Mouse (Mus musculus) CH12.LX (cell line): ENCODE results near the gene Farp1. TPM values are rescaled to one million over a fixed set of nuclear protein-coding genes. Genes with fewer than 3 reads are reported as not detected.

Experiments
- DNase-seq: peaks from one replicate; pipeline ENCODE4 v3.0.0-alpha.2; 2013; ENCODE audit errors: extremely low read depth
- H3K27ac ChIP-seq: 2 replicates; pipeline ENCODE4 v1.5.1; 2012; ENCODE audit warnings: low read depth, mild to moderate bottlenecking, control low read depth, moderate library complexity; ENCODE audit not compliant: insufficient read depth
- H3K27me3 ChIP-seq: replicated peaks from 2 replicates; pipeline ENCODE3; 2012; ENCODE audit warnings: inconsistent platforms
- H3K36me3 ChIP-seq, 2 experiments: replicated peaks in 1 of 2; 2 replicates each; pipeline versions ENCODE3 to v1.6.1; 2012; ENCODE audit warnings: inconsistent platforms in 1 of 2, low read length in 1 of 2, mild to moderate bottlenecking in 1 of 2, mixed read lengths in 1 of 2, moderate library complexity in 1 of 2; ENCODE audit not compliant: control insufficient read depth in 1 of 2, insufficient read depth in 1 of 2
- H3K4me1 ChIP-seq, 2 experiments: 2 replicates each; pipeline ENCODE4 v1.6.1; 2012; ENCODE audit warnings: inconsistent platforms in 1 of 2, moderate library complexity in 1 of 2; ENCODE audit not compliant: insufficient read depth in 2 of 2, control insufficient read depth in 1 of 2
- H3K4me2 ChIP-seq: 2 replicates; pipeline ENCODE4 v1.6.1; 2012; ENCODE audit warnings: low read depth, mild to moderate bottlenecking, control low read depth; ENCODE audit not compliant: poor library complexity, insufficient read depth, severe bottlenecking
- H3K4me3 ChIP-seq, 3 experiments: fragments of 150-350 bp in 1 of 3; sonication (generic) in 1 of 3; replicated peaks in 1 of 3; 2 replicates each; pipeline versions ENCODE3 to v1.5.1; 2011 to 2012; ENCODE audit warnings: low read depth in 2 of 3, low read length in 2 of 3, mild to moderate bottlenecking in 2 of 3, moderate library complexity in 2 of 3, control low read depth in 1 of 3, improper control_type of control experiment in 1 of 3, inconsistent platforms in 1 of 3, mixed read lengths in 1 of 3; ENCODE audit not compliant: poor library complexity in 1 of 3
- H3K79me2 ChIP-seq: replicated peaks from 2 replicates; pipeline ENCODE4 v1.6.1; 2012; ENCODE audit warnings: mild to moderate bottlenecking, moderate library complexity; ENCODE audit not compliant: control insufficient read depth, poor library complexity, insufficient read depth, severe bottlenecking; ENCODE audit errors: extremely low read depth
- H3K9ac ChIP-seq: 2 replicates; pipeline ENCODE4 v1.6.1; 2012; ENCODE audit warnings: low read depth, mild to moderate bottlenecking, control low read depth, moderate library complexity; ENCODE audit not compliant: insufficient read depth
- H3K9me3 ChIP-seq: replicated peaks from 2 replicates; pipeline ENCODE3; 2012; ENCODE audit warnings: low read length, inconsistent platforms, mixed read lengths
- BHLHE40 ChIP-seq: IDR thresholded peaks from 2 replicates; pipeline ENCODE4 v1.6.1; 2011; ENCODE audit warnings: mild to moderate bottlenecking, low read depth, low read length, improper control_type of control experiment
- CHD2 ChIP-seq: IDR thresholded peaks from 2 replicates; pipeline ENCODE4 v1.6.1; 2011; ENCODE audit warnings: low read length, improper control_type of control experiment
- CTCF ChIP-seq, 2 experiments: IDR thresholded peaks in 1 of 2; conservative IDR thresholded peaks in 1 of 2; 2 replicates each; pipeline ENCODE4 v1.5.1; 2011 to 2012; ENCODE audit warnings: low read depth in 2 of 2, low read length in 2 of 2, improper control_type of control experiment in 1 of 2, inconsistent platforms in 1 of 2, mild to moderate bottlenecking in 1 of 2, moderate library complexity in 1 of 2
- EP300 ChIP-seq: IDR thresholded peaks from 2 replicates; pipeline ENCODE4 v1.6.1; 2011; ENCODE audit warnings: low read length, improper control_type of control experiment
- ETS1 ChIP-seq: conservative IDR thresholded peaks from 2 replicates; pipeline ENCODE4 v1.6.1; 2012; ENCODE audit warnings: low read depth, mild to moderate bottlenecking, inconsistent platforms, low read length, improper control_type of control experiment, moderate library complexity
- GABPA ChIP-seq: IDR thresholded peaks from 2 replicates; pipeline ENCODE4 v1.6.1; 2012; ENCODE audit warnings: low read depth, low read length, improper control_type of control experiment, inconsistent platforms; ENCODE audit not compliant: insufficient replicate concordance
- JUN ChIP-seq: IDR thresholded peaks from 2 replicates; pipeline ENCODE4 v1.6.1; 2011; ENCODE audit warnings: low read depth, mild to moderate bottlenecking, low read length, improper control_type of control experiment, moderate library complexity; ENCODE audit not compliant: insufficient read depth
- JUND ChIP-seq: conservative IDR thresholded peaks from 2 replicates; pipeline ENCODE4 v1.6.1; 2011; ENCODE audit warnings: low read depth, low read length, improper control_type of control experiment
- MAFK ChIP-seq: IDR thresholded peaks from 2 replicates; pipeline ENCODE4 v1.6.1; 2011; ENCODE audit warnings: low read length, improper control_type of control experiment; ENCODE audit not compliant: insufficient replicate concordance
- MAX ChIP-seq: IDR thresholded peaks from 2 replicates; pipeline ENCODE4 v1.6.1; 2011; ENCODE audit warnings: low read length, improper control_type of control experiment
- MXI1 ChIP-seq: IDR thresholded peaks from 2 replicates; pipeline ENCODE4 v1.6.1; 2011; ENCODE audit warnings: mild to moderate bottlenecking, low read depth, low read length, improper control_type of control experiment
- NELFE ChIP-seq: IDR thresholded peaks from 2 replicates; pipeline ENCODE4 v1.6.1; 2011; ENCODE audit warnings: low read depth, low read length, improper control_type of control experiment
- PAX5 ChIP-seq: IDR thresholded peaks from 2 replicates; pipeline ENCODE4 v1.6.1; 2012; ENCODE audit warnings: low read length, inconsistent platforms, mixed read lengths
- POLR2AphosphoS2 ChIP-seq: IDR thresholded peaks from 2 replicates; pipeline ENCODE4 v1.6.1; 2011; ENCODE audit warnings: low read depth, low read length, improper control_type of control experiment
- RCOR1 ChIP-seq: conservative IDR thresholded peaks from 2 replicates; pipeline ENCODE4 v1.6.1; 2012; ENCODE audit warnings: low read depth, mild to moderate bottlenecking, inconsistent platforms, low read length, improper control_type of control experiment
- SIN3A ChIP-seq: IDR thresholded peaks from 2 replicates; pipeline ENCODE4 v1.6.1; 2012; ENCODE audit warnings: low read length, improper control_type of control experiment, inconsistent platforms
- SMC3 ChIP-seq: IDR thresholded peaks from 2 replicates; pipeline ENCODE4 v1.6.1; 2011; ENCODE audit warnings: low read depth, low read length, improper control_type of control experiment
- TCF12 ChIP-seq: IDR thresholded peaks from 2 replicates; pipeline ENCODE4 v1.6.1; 2014; ENCODE audit warnings: low read depth, mild to moderate bottlenecking, inconsistent platforms, low read length, improper control_type of control experiment
- UBTF ChIP-seq: IDR thresholded peaks from 2 replicates; pipeline ENCODE4 v1.6.1; 2012; ENCODE audit warnings: low read depth, mild to moderate bottlenecking, inconsistent platforms, low read length, improper control_type of control experiment, moderate library complexity
- ZC3H11A ChIP-seq: IDR thresholded peaks from 2 replicates; pipeline ENCODE4 v1.6.1; 2012; ENCODE audit warnings: low read depth, mild to moderate bottlenecking, inconsistent platforms, low read length, improper control_type of control experiment
- ZKSCAN1 ChIP-seq: IDR thresholded peaks from 2 replicates; pipeline ENCODE4 v1.6.1; 2012; ENCODE audit warnings: low read depth, inconsistent platforms, low read length, improper control_type of control experiment, borderline replicate concordance
- ZMIZ1 ChIP-seq: IDR thresholded peaks from 2 replicates; pipeline ENCODE4 v1.6.1; 2012; ENCODE audit warnings: low read depth, mild to moderate bottlenecking, inconsistent platforms, low read length, improper control_type of control experiment
- ZNF384 ChIP-seq: IDR thresholded peaks from 2 replicates; pipeline ENCODE4 v1.6.1; 2012; ENCODE audit warnings: low read depth, low read length, improper control_type of control experiment, inconsistent platforms
- dilution Hi-C: fragments of 300-500 bp; cut with MboI; formaldehyde crosslinking; loops from 2 replicates; pipeline ENCODE4 v1.14.3; 2020; ENCODE audit warnings: low sequenced_read_pairs; ENCODE audit not compliant: extremely low pct_unique_long_range_greater_than_20kb, extremely low pct_ligation_motif_present
- in situ Hi-C: fragments of 300-500 bp; cut with MboI; formaldehyde crosslinking; loops from 3 replicates; pipeline ENCODE4 v1.14.3; 2019; ENCODE audit warnings: low sequenced_read_pairs, low pct_ligation_motif_present, low pct_unique_long_range_greater_than_20kb, mixed read lengths
- polyA plus RNA-seq: library from polyadenylated mRNA; unstranded; fragments of >175 nt; gene quantifications from 2 replicates; pipeline ENCODE4 v1.2.1, GENCODE M21; 2012; ENCODE audit warnings: low read depth; ENCODE audit not compliant: insufficient read length
- total RNA-seq, 2 experiments: library from RNA; depleted of rRNA; stranded (reverse); fragments of 300-350 nt in 1 of 2; fragments of >200 nt in 1 of 2; gene quantifications; 2 replicates each; pipeline ENCODE4 v1.2.3; 2012 to 2014

The Farp1 gene
- total and polyA plus RNA-seq, 3 experiments, result 2.4 to 10.3 (median 2.5) TPM

DNA sequence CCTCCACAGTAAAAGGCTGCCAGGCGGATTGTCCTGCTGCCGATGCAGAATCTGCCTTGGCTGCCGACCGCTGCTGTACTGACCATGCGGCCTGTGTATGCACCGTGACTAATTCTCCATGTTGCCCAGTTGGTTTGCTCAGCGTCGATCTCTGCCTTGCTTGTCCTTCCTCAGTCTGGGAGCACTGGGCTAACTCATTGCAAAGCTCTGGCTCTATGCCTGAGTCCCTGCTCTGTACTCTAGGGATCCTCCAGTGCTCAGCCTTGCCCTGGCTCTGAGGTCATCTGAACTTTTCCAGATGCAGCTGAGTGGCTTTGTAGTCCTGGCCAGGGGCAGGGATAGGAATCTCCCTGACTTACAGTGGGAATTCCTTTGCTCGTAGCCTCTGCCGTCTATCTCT is 24.3 kb downstream of the Farp1 start:
- Histone ChIP-seq H3K4me2 (no peak overlapping the region), H3K27ac (no peak overlapping the region), H3K36me3 (peaks cover 0 to 18% of the 10 kb centered on the region in 2 experiments), H3K4me3 (no peak overlapping the region), H3K27me3 (no peaks in the 10 kb centered on the region), H3K4me1 (peaks cover 0 to 52% of the 10 kb centered on the region in 2 experiments; a peak in 3 of 4 replicates), H3K9me3 (no peaks in the 10 kb centered on the region), H3K79me2 (no peaks in the 10 kb centered on the region), H3K9ac (no peak overlapping the region)
- in situ Hi-C loops (no loop called here), dilution Hi-C loops (no loop called here)
- no peak for TF ChIP-seq UBTF
- no peak for TF ChIP-seq JUN
- TF ChIP-seq SMC3, result no peak
- no peak for TF ChIP-seq PAX5
- TF ChIP-seq BHLHE40, result no peak
- no peak for TF ChIP-seq JUND
- no peak for TF ChIP-seq ZMIZ1
- no peak for TF ChIP-seq POLR2AphosphoS2
- no peak for TF ChIP-seq CHD2
- TF ChIP-seq GABPA, result no peak
- no peak for TF ChIP-seq NELFE
- TF ChIP-seq EP300, result no peak
- TF ChIP-seq MAFK, result no peak
- no peak for TF ChIP-seq TCF12
- TF ChIP-seq SIN3A, result no peak
- TF ChIP-seq ZKSCAN1, result no peak
- TF ChIP-seq MAX, result no peak
- TF ChIP-seq RCOR1, result no peak
- no peak for DNase-seq

DNA sequence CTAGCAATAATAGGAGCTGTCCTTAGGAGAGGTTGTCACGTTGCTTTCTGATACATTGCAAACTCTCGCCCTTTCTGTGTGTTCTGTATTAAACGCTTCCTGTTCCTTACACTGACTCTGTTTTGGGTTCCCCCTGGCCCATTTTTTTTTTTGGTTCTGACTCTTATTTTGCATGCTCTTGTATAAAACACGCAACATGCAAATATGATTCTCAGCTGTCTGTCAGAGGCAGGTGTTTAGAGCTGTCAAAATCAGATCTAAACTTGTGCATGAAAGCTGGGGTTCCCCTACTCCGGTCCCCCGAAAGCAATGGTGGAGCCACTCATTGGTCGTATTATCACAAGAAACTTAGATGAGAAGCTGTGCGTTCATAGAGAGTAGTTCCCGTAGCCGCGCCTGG is 25.5 kb downstream of the Farp1 start:
- H3K36me3 ChIP-seq, result peaks cover 0 to 20% of the 10 kb centered on the region in 2 experiments
- H3K79me2 ChIP-seq, result no peaks in the 10 kb centered on the region
- no peaks in the 10 kb centered on the region for H3K9me3 ChIP-seq
- no peak overlapping the region for H3K27ac ChIP-seq
- dilution Hi-C loops (no loop called here), in situ Hi-C loops (no loop called here)
- no peak overlapping the region for H3K4me3 ChIP-seq
- TF ChIP-seq ZNF384, result peak; percentile 88
- no peak for TF ChIP-seq MAFK
- TF ChIP-seq ZC3H11A, result no peak
- no peak for TF ChIP-seq CTCF (conservative IDR thresholded peaks at IDR 0.05 in 1 of 2, IDR thresholded peaks at IDR 0.05 in 1 of 2; ENCODE audit: low read depth in 2 of 2, low read length in 2 of 2)
- 0 out of 2 replicates have a peak, but pooled peaks have one; percentile 46 for TF ChIP-seq MXI1
- TF ChIP-seq PAX5, result no peak
- TF ChIP-seq EP300, result 0 out of 2 replicates have a peak, but pooled peaks have one; percentile 21
- TF ChIP-seq BHLHE40, result peak; percentile 63; the same call in 1 of the 2 replicates
- TF ChIP-seq ETS1, result peak; percentile 93
- TF ChIP-seq SIN3A, result peak; percentile 97
- H3K27me3 ChIP-seq, result no peaks in the 10 kb centered on the region
- no peak overlapping the region for H3K9ac ChIP-seq
- H3K4me1 ChIP-seq, result peaks cover 0 to 52% of the 10 kb centered on the region in 2 experiments; a peak in 3 of 4 replicates
- peak; percentile 54 for DNase-seq
- peak overlapping the region; percentile 80; the same call in 1 of the 2 replicates for H3K4me2 ChIP-seq
